Mouse (Mus musculus) kidney, adult 8-10 months (tissue): ENCODE measurements around the gene Nos2.
"Not testable (repeated sequence)": the region's sequence is repeated elsewhere in the genome, so short reads cannot be mapped to it uniquely, and the experiment has no call there.

ENCODE experiments used
- DNase-seq, 2 experiments: peaks; one replicate each; pipeline ENCODE4 v3.0.0; 2022

The Nos2 gene

GRCm38 (mm10) chr11:78990875-78991543 is 70.4 kb downstream of the Nos2 start:
- DNase-seq: not testable (repeated sequence)

- DNase-seq: no peak
Observed at GRCm38 (mm10) chr11:78999118-78999517, 78.5 kb downstream of the Nos2 start.

DNA sequence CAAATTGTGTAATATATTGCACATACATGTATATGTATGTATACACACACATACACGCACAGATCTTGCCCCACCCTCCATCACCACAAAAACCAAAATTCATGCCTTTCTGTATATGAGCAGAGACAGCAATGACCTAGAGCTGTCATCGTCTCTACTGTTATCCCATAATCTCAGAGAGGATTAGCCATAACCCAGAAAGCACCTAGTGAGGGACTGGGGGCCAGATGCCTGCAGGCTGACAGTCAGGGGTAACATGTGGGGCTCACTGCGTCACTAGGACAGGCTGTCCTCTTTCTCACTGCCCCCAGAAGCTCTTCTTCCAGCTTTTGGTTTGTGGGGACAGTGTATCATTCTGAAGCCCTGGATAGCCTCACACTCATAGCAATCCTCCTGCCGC is 81.3 kb downstream of the Nos2 start:
- no peak for DNase-seq

DNA sequence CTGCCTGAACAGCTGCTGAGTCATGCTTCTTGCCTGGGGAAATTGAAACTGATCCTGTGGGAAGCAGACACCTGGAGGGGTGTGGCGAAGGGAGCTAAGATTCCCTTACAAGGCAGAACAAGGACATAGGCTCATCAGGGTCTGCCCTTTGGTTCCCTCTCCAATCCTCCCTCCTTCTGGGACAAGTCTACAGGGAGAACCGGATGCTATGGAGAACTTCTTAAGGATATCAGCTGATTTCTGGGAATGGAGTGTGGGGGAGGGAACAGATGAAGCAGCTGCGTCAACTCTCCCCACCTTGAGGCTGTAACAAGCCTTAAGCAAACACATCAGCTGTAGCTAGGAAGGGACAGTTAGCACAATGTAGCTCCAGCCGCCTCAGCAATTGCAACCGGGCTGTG is 82.0 kb downstream of the Nos2 start:
- no peak for DNase-seq

DNA sequence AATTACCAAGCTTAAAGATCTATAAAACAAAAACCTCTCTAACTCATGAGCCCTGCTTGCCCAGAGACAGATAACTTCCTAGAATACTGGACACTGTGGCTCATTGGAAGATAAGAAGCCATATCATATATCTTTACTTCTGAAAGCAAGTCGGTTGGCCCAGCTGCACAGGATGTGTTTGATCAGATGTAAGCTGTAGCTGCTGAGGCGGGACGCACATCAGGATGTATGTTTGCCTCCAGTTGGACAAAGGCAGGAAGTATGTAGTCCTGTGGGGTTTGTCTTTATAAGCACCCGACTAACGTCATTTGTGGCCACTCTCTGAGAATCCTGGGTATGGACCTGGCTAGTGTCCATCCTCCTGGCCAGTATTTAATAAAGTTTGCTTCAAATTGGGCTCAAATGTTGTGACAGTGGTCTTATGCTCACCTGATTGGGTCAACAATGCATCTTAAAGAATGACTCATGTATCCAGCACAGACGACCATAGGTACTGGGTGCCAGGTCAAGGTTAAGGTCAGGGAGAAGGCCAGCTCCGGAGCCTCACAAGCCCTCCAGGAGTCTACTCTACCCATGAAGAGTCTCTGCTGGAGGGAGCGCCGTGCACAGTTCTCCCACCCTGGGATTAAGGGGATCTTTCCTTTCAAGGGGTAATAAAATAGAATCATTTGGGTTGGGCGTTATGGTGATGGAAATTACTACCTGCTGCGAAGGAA is 82.6 kb downstream of the Nos2 start:
- DNase-seq: no peak

- DNase-seq: no peak
Observed at GRCm38 (mm10) chr11:79003769-79004638, 83.4 kb downstream of the Nos2 start.

DNA sequence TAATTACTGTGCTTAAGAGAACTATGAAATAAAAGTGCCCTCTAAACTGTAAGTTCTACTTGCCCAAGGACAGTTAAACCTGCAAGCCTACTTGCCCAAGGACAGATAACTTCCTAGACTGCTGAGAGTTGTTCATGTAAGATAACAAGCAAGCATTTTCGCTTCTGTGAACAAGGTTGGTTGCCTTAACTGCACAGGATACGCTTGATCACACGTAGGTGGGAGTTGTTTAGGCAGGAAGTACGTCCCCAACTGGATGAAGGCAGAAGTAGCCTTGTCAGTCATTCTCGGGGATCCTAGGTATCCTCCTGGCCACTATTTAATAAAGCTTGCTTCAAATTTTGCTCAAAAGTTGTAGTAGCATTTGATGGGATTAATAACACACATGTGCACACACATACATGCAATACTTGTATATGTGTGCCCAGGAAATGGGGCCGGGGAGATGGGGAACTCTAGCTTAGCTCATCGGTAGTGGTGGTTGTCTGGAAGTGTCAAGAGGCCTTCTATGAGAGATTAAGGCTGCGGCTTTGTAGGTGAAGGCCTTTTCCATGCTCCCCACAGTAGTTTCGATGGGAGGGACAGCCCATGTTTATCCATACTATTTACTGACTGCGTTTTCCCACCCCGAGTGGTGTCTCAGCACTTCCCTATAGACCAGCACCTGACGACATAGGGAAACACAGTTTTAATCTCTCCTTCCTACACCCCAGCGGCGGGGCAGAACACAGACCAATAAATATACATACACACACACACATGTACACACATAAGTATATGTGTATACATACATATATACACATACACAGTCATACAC is 85.2 kb downstream of the Nos2 start:
- no peak for DNase-seq

- no peak for DNase-seq
Observed at GRCm38 (mm10) chr11:79006417-79006816, 85.8 kb downstream of the Nos2 start.

DNA sequence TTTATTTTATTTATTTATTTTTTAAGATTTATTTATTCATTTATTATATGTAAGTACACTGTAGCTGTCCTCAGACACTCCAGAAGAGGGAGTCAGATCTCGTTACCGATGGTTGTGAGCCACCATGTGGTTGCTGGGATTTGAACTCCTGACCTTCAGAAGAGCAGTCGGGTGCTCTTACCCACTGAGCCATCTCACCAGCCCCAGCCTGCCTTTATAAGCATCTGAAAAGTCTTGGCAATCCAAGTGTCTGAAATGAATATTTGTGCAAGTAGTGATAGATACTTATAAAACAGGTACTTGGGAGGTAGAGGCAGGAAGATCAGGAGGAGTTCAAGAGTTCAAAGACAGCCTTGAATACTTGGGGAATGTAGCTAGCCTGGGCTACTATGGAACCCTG is 86.8 kb downstream of the Nos2 start:
- not testable (repeated sequence) for DNase-seq

DNA sequence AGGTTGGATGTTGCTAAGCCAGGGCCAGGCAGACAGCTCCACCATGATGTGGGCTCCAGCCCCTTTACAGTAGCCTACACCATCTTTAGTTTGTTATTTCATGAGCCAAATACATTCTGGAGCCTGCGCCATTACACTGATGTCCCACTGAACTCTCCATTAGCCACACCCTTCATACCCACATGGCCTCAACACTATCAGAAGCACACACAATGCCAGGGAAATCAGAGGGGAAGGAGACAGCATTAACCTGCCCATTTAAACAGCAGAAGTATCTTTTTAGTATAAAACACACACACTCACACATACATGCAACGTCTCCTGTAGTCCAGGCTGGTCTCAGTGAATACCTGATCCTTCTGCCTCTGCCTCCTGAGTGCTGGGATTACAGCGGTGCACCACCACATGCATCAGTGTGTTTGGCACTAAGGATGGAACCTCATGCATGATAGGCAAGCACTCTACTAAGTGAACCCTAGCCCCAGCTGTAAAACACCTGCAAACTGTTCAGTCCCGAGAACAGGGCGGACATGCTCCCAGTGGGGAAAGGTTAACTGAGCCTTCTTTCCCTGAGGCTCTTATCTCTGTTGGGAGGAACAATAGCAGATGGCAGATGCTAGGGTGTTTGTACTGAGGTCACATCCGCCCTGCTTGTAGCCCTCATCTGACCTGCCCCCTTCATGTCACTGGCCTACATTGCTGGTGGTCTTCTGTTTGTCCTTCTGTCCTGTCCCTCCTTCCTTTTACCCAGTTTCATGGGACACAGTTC is 87.6 kb downstream of the Nos2 start:
- DNase-seq: no peak

DNA sequence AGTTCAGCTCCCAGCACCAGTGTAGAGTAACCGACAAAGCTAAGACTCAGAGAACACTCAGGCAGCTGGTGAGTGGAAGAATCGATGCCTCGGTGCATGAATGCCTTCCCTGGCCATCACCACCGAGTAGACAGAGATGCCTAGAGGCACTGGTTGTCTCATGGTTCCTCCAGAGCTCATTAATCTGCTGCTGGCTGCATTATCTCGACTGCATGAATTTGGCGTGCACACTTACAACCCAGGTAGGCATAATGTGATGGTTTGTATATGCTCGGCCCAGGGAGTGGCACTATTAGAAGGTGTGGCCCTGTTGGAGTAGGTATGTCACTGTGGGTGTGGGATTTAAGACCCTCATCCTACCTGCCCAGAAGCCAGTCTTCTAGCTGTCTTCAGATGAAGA is 88.3 kb downstream of the Nos2 start:
- DNase-seq: no peak
